Mouse (Mus musculus): ENCODE results near the gene Mrpl2. TPM values are rescaled to one million over a fixed set of nuclear protein-coding genes. Genes with fewer than 3 reads are reported as not detected.
A peak's percentile ranks its signal among the peaks of the same experiment; 100 is the strongest.

Gene Mrpl2
- total and polyA plus RNA-seq, 2 experiments, result 58.5 to 95.1 TPM

DNA sequence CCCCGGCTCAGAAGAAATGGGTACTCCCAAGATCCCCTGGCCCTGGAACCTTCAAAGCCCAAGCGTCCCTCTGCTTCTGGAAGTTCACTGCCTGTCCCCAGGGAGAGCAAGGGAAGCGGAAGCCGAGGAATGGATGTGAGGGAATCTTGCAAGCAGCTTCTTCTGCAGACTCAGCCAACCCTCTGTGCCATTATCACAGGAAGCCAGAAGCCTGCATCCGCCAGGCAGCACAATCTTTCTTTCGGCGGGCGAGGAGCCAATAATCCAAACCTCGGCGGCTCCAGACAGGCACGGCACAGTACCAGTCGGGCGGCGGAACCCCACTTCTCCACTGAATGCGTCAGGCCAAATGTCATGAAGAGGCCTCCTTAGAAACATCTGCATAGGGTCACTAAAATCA, 24.7 kb upstream of the Mrpl2 start:
- Histone ChIP-seq H3K4me3 (ENCODE audit: insufficient read depth, low read depth, low read length) (no peak overlapping the region), H3K9ac (ENCODE audit: low read depth, low read length) (no peak overlapping the region), H3K4me1 (ENCODE audit: control insufficient read depth, insufficient read depth, low read length) (no peaks in the 10 kb centered on the region), H3K27ac (replicated peaks; ENCODE audit: insufficient read depth, low read depth, low read length) (peak overlapping the region; percentile 29), H3K27me3 (ENCODE audit: control insufficient read depth, insufficient read depth, low read length) (no peaks in the 10 kb centered on the region), H3K36me3 (ENCODE audit: control insufficient read depth, insufficient read depth, low read length) (no peaks in the 10 kb centered on the region), H3K79me2 (ENCODE audit: control insufficient read depth, insufficient read depth, low read length) (no peaks in the 10 kb centered on the region)
- peak; percentile 18 for DNase-seq (ENCODE audit: extremely low read depth, low read depth, low spot score)
- no peak for TF ChIP-seq CTCF (IDR thresholded peaks at IDR 0.05; ENCODE audit: low read depth, low read length)
- no peak for TF ChIP-seq POLR2A (IDR thresholded peaks at IDR 0.05; ENCODE audit: extremely low read depth, insufficient read depth, low read length)
- 72% methylated on average over 15 of the region's 15 CpGs for WGBS

GRCm38 (mm10) chr17:46622269-46622668, 23.8 kb upstream of the Mrpl2 start:
- H3K36me3 ChIP-seq (ENCODE audit: control insufficient read depth, insufficient read depth, low read length), result no peaks in the 10 kb centered on the region
- TF ChIP-seq POLR2A (IDR thresholded peaks at IDR 0.05; ENCODE audit: extremely low read depth, insufficient read depth, low read length) (no peak), CTCF (IDR thresholded peaks at IDR 0.05; ENCODE audit: low read depth, low read length) (no peak)
- no peaks in the 10 kb centered on the region for H3K4me1 ChIP-seq (ENCODE audit: control insufficient read depth, insufficient read depth, low read length)
- no peaks in the 10 kb centered on the region for H3K27me3 ChIP-seq (ENCODE audit: control insufficient read depth, insufficient read depth, low read length)
- H3K27ac ChIP-seq (replicated peaks; ENCODE audit: insufficient read depth, low read depth, low read length), result no peak overlapping the region
- no peak for DNase-seq (ENCODE audit: extremely low read depth, low read depth, low spot score)
- H3K9ac ChIP-seq (ENCODE audit: low read depth, low read length), result no peak overlapping the region
- 89% methylated on average over 11 of the region's 11 CpGs for WGBS
- no peak overlapping the region for H3K4me3 ChIP-seq (ENCODE audit: insufficient read depth, low read depth, low read length)
- H3K79me2 ChIP-seq (ENCODE audit: control insufficient read depth, insufficient read depth, low read length), result no peaks in the 10 kb centered on the region

- H3K4me3 ChIP-seq (ENCODE audit: insufficient read depth, low read depth, low read length), result no peak overlapping the region
- H3K27me3 ChIP-seq (ENCODE audit: control insufficient read depth, insufficient read depth, low read length), result no peaks in the 10 kb centered on the region
- no peak overlapping the region for H3K27ac ChIP-seq (replicated peaks; ENCODE audit: insufficient read depth, low read depth, low read length)
- no peak for TF ChIP-seq CTCF (IDR thresholded peaks at IDR 0.05; ENCODE audit: low read depth, low read length)
- TF ChIP-seq POLR2A (IDR thresholded peaks at IDR 0.05; ENCODE audit: extremely low read depth, insufficient read depth, low read length), result no peak
- WGBS, result 61% methylated on average over 10 of the region's 10 CpGs
- no peak for DNase-seq (ENCODE audit: extremely low read depth, low read depth, low spot score)
- no peaks in the 10 kb centered on the region for H3K36me3 ChIP-seq (ENCODE audit: control insufficient read depth, insufficient read depth, low read length)
- no peaks in the 10 kb centered on the region for H3K79me2 ChIP-seq (ENCODE audit: control insufficient read depth, insufficient read depth, low read length)
- no peak overlapping the region for H3K9ac ChIP-seq (ENCODE audit: low read depth, low read length)
- no peaks in the 10 kb centered on the region for H3K4me1 ChIP-seq (ENCODE audit: control insufficient read depth, insufficient read depth, low read length)
These were observed 22.0 kb upstream of the Mrpl2 start for GRCm38 (mm10) chr17:46623819-46624557.

DNA sequence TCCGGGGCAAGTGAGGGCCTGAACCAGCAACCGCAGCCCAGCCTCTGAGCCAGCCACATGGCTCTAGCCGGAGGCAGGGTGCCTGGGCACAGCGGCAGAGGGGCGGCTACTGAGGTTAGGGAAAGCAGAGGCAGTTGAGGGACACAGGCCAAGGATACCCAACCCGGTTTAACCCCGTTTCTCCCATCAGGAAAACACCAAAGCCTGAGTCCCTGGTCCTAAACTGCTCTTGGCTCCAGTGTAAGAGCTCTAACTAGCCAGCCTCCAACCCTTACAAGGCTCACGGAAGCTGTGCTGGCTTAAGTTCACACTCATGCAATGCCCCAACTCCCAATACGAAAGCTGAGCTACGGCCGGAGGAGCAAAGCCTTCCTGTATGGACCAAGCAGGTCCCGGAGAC, 21.4 kb upstream of the Mrpl2 start:
- Histone ChIP-seq H3K27me3 (ENCODE audit: control insufficient read depth, insufficient read depth, low read length) (no peaks in the 10 kb centered on the region), H3K36me3 (ENCODE audit: control insufficient read depth, insufficient read depth, low read length) (no peaks in the 10 kb centered on the region), H3K4me3 (ENCODE audit: insufficient read depth, low read depth, low read length) (no peak overlapping the region), H3K79me2 (ENCODE audit: control insufficient read depth, insufficient read depth, low read length) (no peaks in the 10 kb centered on the region), H3K4me1 (ENCODE audit: control insufficient read depth, insufficient read depth, low read length) (no peaks in the 10 kb centered on the region), H3K9ac (ENCODE audit: low read depth, low read length) (no peak overlapping the region), H3K27ac (replicated peaks; ENCODE audit: insufficient read depth, low read depth, low read length) (no peak overlapping the region)
- DNase-seq (ENCODE audit: extremely low read depth, low read depth, low spot score), result no peak
- TF ChIP-seq POLR2A (IDR thresholded peaks at IDR 0.05; ENCODE audit: extremely low read depth, insufficient read depth, low read length) (no peak), CTCF (IDR thresholded peaks at IDR 0.05; ENCODE audit: low read depth, low read length) (no peak)
- 77% methylated on average over 12 of the region's 12 CpGs for WGBS

- no peaks in the 10 kb centered on the region for H3K4me1 ChIP-seq (ENCODE audit: control insufficient read depth, insufficient read depth, low read length)
- WGBS, result 87% methylated on average over 6 of the region's 6 CpGs
- no peak for TF ChIP-seq POLR2A (IDR thresholded peaks at IDR 0.05; ENCODE audit: extremely low read depth, insufficient read depth, low read length)
- no peak for TF ChIP-seq CTCF (IDR thresholded peaks at IDR 0.05; ENCODE audit: low read depth, low read length)
These were observed 18.6 kb upstream of the Mrpl2 start for GRCm38 (mm10) chr17:46627409-46627808.

GRCm38 (mm10) chr17:46628471-46628790, 17.6 kb upstream of the Mrpl2 start:
- H3K9ac ChIP-seq (ENCODE audit: low read depth, low read length), result peak overlapping the region; percentile 68; the same call in 1 of the 2 replicates
- WGBS, result 21% methylated on average over 13 of the region's 13 CpGs
- no peaks in the 10 kb centered on the region for H3K4me1 ChIP-seq (ENCODE audit: control insufficient read depth, insufficient read depth, low read length)
- H3K79me2 ChIP-seq (ENCODE audit: control insufficient read depth, insufficient read depth, low read length), result no peaks in the 10 kb centered on the region
- peaks cover 6% of the 10 kb centered on the region; the same call in 1 of the 2 replicates for H3K36me3 ChIP-seq (ENCODE audit: control insufficient read depth, insufficient read depth, low read length)
- H3K27me3 ChIP-seq (ENCODE audit: control insufficient read depth, insufficient read depth, low read length), result no peaks in the 10 kb centered on the region
- no peak overlapping the region for H3K27ac ChIP-seq (replicated peaks; ENCODE audit: insufficient read depth, low read depth, low read length)
- TF ChIP-seq POLR2A (IDR thresholded peaks at IDR 0.05; ENCODE audit: extremely low read depth, insufficient read depth, low read length), result no peak
- TF ChIP-seq CTCF (IDR thresholded peaks at IDR 0.05; ENCODE audit: low read depth, low read length), result no peak
- no peak for DNase-seq (ENCODE audit: extremely low read depth, low read depth, low spot score)
- peak overlapping the region; percentile 50 for H3K4me3 ChIP-seq (ENCODE audit: insufficient read depth, low read depth, low read length)

More at GRCm38 (mm10) chr17:46627409-46627808, 18.6 kb upstream of the Mrpl2 start:
- no peaks in the 10 kb centered on the region for H3K27me3 ChIP-seq (ENCODE audit: control insufficient read depth, insufficient read depth, low read length)
- DNase-seq (ENCODE audit: extremely low read depth, low read depth, low spot score), result no peak
- H3K79me2 ChIP-seq (ENCODE audit: control insufficient read depth, insufficient read depth, low read length), result no peaks in the 10 kb centered on the region
- H3K36me3 ChIP-seq (ENCODE audit: control insufficient read depth, insufficient read depth, low read length), result peaks cover 4% of the 10 kb centered on the region; the same call in 1 of the 2 replicates
- H3K4me3 ChIP-seq (ENCODE audit: insufficient read depth, low read depth, low read length), result no peak overlapping the region
- no peak overlapping the region for H3K27ac ChIP-seq (replicated peaks; ENCODE audit: insufficient read depth, low read depth, low read length)
- H3K9ac ChIP-seq (ENCODE audit: low read depth, low read length), result no peak overlapping the region

Data from liver, adult 2 months (tissue).